Mouse (Mus musculus): Measurements from ENCODE around the gene Fam155a.
"Not testable (repeated sequence)": the region's sequence is repeated elsewhere in the genome, so short reads cannot be mapped to it uniquely, and the experiment has no call there.

Fam155a gene

DNA sequence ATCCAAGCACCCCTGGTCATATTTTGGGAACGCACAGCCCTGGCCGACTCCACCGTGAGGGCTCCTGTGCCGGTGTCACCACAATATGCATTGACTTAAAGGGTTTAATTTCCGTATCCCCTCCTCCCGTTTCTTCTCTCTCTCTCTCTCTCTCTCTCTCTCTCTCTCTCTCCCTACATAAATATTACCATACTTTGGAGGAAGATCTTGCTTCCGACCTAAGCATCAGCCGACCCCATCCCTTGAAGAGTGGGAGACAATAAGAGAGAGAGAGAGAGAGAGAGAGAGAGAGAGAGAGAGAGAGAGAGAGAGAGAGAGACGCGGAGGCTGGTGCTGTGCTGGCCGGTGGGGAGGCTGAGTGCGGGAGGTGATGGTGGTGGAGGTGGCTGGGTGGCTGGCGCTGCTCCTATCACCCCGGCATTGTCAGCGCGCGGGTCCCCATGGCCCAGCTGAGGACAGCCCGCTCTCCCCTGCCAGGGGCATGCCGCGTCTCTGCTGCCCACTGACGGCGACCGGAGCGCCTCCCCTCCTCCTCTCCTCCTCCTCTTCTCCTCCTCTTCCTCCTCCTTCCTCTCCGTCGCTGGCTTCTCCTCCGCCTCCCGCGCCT lies at the start of gene Fam155a:
Fam155a (minus strand) TSS at position 163 of the 607 bp plus-strand sequence.
- H3K36me3 ChIP-seq (ENCODE audit: control insufficient read depth, insufficient read depth, low read length, poor library complexity, severe bottlenecking) = no peaks in the 10 kb centered on the region
- no peak for DNase-seq (ENCODE audit: low read depth, low spot score)

DNA sequence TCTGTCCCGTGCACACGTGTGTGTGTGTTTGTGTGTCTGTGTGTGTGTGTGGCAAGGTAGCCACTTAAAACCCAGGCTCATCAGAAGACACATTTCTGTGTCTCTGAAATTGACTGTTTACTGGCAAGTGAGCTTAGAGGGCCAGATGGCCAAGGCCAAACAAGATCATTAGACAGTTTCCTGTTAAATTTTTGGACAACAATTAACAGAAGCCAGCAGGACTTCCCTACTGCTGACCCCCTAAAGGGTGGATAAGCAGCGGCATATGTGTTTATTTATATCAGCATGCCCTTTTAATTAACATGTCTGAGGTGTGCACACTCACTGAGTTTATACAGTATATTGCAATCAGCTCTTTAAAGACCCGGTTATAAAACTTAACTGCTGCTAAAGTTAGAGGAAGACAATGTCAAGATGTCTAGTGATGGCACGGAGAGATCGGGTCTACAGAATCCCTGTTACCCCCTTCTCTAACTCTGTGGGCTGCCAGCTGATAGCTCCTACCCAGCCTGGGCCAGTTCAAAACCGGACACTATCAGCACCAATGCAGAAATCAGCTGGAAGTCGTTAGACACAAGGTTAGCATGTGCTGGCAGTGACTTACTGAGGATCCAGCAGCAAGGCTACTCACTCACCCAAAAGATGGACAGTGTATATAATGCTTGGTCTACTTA lies 42.4 kb upstream of the Fam155a start:
- H3K36me3 ChIP-seq (ENCODE audit: control insufficient read depth, insufficient read depth, low read length, poor library complexity, severe bottlenecking) = no peaks in the 10 kb centered on the region

More for the DNA sequence above, at the start of gene Fam155a:
- no peaks in the 10 kb centered on the region for H3K27me3 ChIP-seq (ENCODE audit: control insufficient read depth, insufficient read depth, low read length, poor library complexity, severe bottlenecking)

DNA sequence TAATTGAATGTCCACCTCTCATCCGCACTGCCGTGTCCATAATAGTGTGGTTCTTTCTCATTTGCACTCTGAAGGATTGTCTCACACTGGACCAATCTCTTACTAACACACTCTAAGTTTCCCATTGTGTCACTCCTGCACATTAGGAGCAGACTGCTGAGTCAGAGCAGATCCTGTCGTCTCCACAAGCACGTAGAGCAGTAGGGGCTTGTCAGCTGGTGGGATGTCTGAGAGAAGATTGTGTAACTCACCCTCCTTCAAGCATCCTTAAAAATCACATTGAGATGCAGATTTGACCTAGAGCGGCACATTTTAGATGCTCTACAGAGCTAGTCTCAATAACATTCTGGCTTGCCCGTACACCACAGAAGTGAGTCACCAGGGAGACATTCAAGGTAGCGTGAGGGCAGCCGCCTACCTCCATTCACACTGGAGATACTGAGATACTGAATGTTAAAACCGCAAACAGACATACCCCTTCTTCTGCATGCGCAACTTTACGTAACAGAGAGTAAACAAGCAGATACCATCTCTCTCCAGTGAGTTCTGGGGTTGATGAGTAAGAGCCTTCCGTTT lies 40.1 kb upstream of the Fam155a start:
- Histone ChIP-seq H3K36me3 (ENCODE audit: control insufficient read depth, insufficient read depth, low read length, poor library complexity, severe bottlenecking) (no peaks in the 10 kb centered on the region), H3K27me3 (ENCODE audit: control insufficient read depth, insufficient read depth, low read length, poor library complexity, severe bottlenecking) (no peaks in the 10 kb centered on the region)
- DNase-seq (ENCODE audit: low read depth, low spot score) = no peak

More for the DNA sequence above, 42.4 kb upstream of the Fam155a start:
- H3K27me3 ChIP-seq (ENCODE audit: control insufficient read depth, insufficient read depth, low read length, poor library complexity, severe bottlenecking) = no peaks in the 10 kb centered on the region
- no peak for DNase-seq (ENCODE audit: low read depth, low spot score)

DNA sequence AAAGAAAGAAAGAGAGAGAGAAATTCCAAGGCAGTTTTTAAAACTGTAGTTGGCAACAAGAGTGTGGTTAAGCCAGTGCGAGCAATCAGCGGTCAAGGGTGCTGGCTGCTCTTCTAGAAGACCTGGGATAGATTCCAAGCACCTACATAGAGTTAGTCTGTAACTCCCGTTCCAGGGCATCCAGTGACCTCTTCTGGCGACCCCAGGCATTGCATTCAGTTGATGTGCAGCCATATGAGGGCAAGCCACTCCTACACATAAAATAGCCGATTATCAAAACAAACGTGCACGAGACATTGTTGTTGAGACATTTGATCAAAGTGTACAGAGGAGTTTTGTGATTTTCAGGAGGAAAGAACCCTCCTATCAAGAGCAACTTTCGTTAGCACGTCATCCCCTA lies 37.6 kb upstream of the Fam155a start:
- Histone ChIP-seq H3K36me3 (ENCODE audit: control insufficient read depth, insufficient read depth, low read length, poor library complexity, severe bottlenecking) (no peaks in the 10 kb centered on the region), H3K27me3 (ENCODE audit: control insufficient read depth, insufficient read depth, low read length, poor library complexity, severe bottlenecking) (no peaks in the 10 kb centered on the region)
- no peak for DNase-seq (ENCODE audit: low read depth, low spot score)

DNA sequence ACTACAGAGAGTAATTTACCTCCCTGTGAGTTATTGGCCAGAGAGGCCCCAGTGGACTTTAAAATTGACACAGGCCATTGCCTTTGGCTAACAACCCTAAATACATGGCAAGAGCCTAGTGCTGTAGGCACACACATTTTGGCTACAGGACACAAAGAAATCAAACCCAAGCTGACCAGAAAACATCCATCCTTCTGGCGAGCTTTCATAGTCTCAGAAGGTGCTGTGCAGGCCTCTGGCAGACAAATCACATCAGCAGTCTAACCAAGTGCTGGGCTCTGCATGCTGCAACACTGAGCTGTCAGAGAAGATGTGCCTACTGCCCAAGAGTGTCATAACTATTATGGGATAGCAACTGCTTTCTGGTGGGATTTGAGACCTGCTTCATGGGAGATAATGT lies 34.7 kb upstream of the Fam155a start:
- no peak for DNase-seq (ENCODE audit: low read depth, low spot score)
- Histone ChIP-seq H3K27me3 (ENCODE audit: control insufficient read depth, insufficient read depth, low read length, poor library complexity, severe bottlenecking) (no peaks in the 10 kb centered on the region), H3K36me3 (ENCODE audit: control insufficient read depth, insufficient read depth, low read length, poor library complexity, severe bottlenecking) (no peaks in the 10 kb centered on the region)

DNA sequence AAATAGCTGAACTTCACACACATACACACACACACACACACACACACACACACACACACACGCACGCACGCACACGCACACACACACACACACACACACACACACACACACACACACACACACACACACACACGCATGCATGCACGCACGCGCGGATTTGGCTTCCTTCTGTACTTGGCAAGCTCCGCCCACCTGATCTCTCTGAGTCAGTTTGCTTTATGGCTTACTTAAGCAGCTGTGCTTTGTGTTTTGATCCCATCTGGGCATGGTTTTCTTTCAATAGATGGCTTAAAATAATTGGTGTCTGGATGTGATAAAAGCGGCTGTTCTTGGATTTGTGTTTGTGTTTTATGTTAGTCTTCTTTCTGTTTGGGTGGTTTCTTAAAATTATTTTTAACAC lies 29.4 kb upstream of the Fam155a start:
- DNase-seq (ENCODE audit: low read depth, low spot score); H3K36me3 ChIP-seq (ENCODE audit: control insufficient read depth, insufficient read depth, low read length, poor library complexity, severe bottlenecking); H3K27me3 ChIP-seq (ENCODE audit: control insufficient read depth, insufficient read depth, low read length, poor library complexity, severe bottlenecking): not testable (repeated sequence)

DNA sequence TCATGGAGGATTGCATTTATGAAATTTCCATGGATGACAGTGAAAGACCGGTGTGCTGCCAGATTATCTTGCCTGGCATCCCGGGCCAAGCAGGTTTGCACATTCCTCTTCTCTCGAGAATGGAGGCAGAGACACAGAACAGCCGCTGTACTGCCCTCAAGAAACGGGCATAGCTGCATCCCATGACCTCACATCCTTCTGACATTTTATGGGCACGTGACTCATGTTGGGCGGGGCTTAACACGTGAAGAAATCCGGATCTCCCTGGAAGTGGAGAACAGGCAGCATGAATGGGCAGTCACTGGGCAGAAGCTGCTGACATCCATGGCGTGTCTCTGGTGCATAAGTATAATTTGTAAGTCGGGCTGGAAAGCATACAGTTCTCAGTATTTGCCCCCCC lies 29.0 kb upstream of the Fam155a start:
- Histone ChIP-seq H3K27me3 (ENCODE audit: control insufficient read depth, insufficient read depth, low read length, poor library complexity, severe bottlenecking) (no peaks in the 10 kb centered on the region), H3K36me3 (ENCODE audit: control insufficient read depth, insufficient read depth, low read length, poor library complexity, severe bottlenecking) (no peaks in the 10 kb centered on the region)
- no peak for DNase-seq (ENCODE audit: low read depth, low spot score)

DNA sequence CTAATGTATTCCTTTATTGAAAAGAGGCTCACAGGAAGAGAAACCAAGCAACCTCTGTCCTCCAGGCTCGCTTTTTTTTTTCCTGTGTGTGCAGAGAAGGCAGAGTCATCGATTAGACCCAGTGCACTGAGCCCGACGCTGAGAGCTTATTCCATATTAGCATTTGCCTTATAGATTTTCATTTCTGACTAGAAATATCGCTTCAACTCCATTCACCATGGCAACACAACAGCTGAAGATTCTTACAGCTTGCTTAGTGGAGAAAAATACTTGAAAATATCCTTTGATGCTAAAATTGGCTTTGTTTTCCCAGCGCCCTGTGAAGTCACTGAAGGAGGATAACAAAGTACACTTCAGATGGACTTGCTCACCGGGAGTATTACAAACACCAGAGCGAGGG lies 26.6 kb upstream of the Fam155a start:
- Histone ChIP-seq H3K27me3 (ENCODE audit: control insufficient read depth, insufficient read depth, low read length, poor library complexity, severe bottlenecking) (no peaks in the 10 kb centered on the region), H3K36me3 (ENCODE audit: control insufficient read depth, insufficient read depth, low read length, poor library complexity, severe bottlenecking) (no peaks in the 10 kb centered on the region)
- DNase-seq (ENCODE audit: low read depth, low spot score) = no peak

DNA sequence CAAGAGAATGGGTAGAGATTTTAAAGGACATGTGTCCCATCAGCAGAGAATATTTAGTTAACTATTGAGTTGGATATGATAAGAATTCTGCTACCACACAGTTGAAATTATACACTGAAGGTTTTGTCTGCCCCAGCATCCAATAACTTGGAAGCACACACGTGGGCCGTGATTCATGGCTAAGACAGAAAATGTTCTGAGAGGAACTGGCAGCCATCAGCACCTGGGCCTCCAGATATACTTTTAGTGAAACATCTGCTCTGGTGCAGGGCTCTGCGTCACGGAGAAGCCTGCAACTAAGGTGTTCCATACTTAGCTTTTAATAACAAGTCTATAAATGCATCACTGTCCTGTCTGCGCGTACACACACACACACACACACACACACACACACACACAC lies 24.8 kb upstream of the Fam155a start:
- no peak for DNase-seq (ENCODE audit: low read depth, low spot score)
- H3K27me3 ChIP-seq (ENCODE audit: control insufficient read depth, insufficient read depth, low read length, poor library complexity, severe bottlenecking) = no peaks in the 10 kb centered on the region
- H3K36me3 ChIP-seq (ENCODE audit: control insufficient read depth, insufficient read depth, low read length, poor library complexity, severe bottlenecking) = no peaks in the 10 kb centered on the region

DNA sequence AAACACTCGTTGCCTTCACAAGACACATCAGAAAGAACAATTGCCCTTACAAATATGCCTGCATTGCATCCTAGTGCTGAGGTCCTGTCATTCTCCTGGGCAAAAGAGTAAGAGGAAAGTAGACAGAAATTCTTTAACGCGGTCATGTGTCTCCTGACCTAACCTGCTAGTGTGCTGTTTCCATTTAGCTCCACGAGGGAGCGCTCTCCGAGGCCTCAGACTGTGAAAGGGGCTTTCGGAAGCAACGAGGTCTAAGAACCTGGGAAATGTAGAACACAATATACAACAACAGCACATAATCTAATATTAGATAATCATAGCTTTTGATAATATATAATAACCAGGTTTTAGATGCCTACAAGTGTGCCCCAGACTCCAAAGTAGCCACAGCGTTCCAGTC lies 22.4 kb upstream of the Fam155a start:
- Histone ChIP-seq H3K36me3 (ENCODE audit: control insufficient read depth, insufficient read depth, low read length, poor library complexity, severe bottlenecking) (no peaks in the 10 kb centered on the region), H3K27me3 (ENCODE audit: control insufficient read depth, insufficient read depth, low read length, poor library complexity, severe bottlenecking) (no peaks in the 10 kb centered on the region)
- DNase-seq (ENCODE audit: low read depth, low spot score) = no peak

DNA sequence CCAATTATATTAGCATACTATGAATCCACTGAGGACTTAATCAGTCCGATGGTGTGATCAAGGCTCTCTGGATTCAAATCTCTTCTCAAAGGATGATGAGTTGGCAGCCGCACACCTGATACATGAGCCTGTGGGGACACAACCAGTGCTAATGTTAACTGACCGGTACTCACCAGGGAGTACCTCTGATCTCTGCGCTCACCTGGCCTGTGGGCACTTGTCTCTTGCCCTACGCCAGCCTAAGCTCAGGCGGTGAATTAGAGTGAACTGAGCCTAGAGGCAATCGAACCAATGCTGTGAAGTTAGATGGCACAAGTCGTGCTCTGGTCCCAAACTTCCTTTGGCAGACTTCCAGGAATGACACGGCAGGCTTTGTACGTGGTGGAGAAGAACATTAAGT lies 9.4 kb upstream of the Fam155a start:
- H3K27me3 ChIP-seq (ENCODE audit: control insufficient read depth, insufficient read depth, low read length, poor library complexity, severe bottlenecking) = no peaks in the 10 kb centered on the region
- DNase-seq (ENCODE audit: low read depth, low spot score) = no peak
- H3K36me3 ChIP-seq (ENCODE audit: control insufficient read depth, insufficient read depth, low read length, poor library complexity, severe bottlenecking) = no peaks in the 10 kb centered on the region

DNA sequence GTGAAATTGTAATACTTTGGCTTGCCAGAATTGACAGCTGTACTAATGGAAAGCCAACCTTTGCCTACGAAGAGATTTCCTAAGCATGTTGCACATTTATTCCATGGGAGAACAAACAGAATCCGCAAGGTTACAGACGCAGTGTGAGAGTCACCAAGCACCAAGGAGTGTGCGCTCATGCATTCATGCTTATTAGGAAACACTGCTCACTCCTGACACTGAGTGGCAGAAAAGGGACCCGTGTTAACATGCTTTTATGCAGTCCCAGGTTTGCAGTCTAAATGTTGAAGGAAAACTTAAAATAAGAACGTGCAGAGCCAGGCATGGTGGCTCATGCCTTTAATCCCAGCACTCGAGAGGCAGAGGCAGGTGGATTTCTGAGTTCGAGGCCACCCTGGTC lies 7.2 kb upstream of the Fam155a start:
- no peaks in the 10 kb centered on the region for H3K27me3 ChIP-seq (ENCODE audit: control insufficient read depth, insufficient read depth, low read length, poor library complexity, severe bottlenecking)
- no peak for DNase-seq (ENCODE audit: low read depth, low spot score)

DNA sequence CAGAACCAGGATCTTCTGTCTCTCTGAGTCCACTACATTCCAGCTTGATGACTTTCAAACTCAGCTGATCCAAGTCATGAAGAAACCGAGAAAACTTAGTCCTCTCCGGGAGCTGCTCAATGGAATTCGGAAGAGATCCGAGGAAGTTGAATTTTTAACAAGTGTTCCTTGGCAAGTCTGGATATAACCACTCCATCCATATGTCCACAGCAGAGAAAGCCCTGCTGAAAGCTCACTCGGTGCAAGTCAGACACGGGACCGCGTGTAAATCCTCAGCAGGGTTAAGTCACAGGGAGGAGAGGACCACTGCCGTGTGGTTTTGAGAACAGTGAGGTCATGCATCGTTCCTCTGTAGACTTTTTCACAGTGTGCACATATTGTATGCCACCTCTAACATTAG lies 5.9 kb upstream of the Fam155a start:
- no peak for DNase-seq (ENCODE audit: low read depth, low spot score)
- H3K27me3 ChIP-seq (ENCODE audit: control insufficient read depth, insufficient read depth, low read length, poor library complexity, severe bottlenecking) = no peaks in the 10 kb centered on the region

More for the DNA sequence above, 7.2 kb upstream of the Fam155a start:
- H3K36me3 ChIP-seq (ENCODE audit: control insufficient read depth, insufficient read depth, low read length, poor library complexity, severe bottlenecking) = no peaks in the 10 kb centered on the region

DNA sequence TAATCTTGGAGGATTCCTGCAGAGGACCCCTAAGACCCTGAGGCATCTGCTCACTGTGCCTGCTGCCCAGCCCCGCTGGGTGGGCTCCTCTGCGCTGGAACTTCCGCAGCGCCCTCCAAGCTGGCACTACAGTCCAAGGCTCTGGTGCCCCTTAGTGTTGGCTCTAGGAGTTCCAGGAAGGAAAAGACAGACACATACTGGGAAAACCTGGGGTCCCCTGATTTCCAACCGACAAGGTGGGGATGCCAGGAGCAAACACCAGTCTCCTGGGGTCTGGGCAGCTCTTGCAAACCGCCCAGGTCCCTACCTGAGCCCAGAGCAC lies 1.5 kb upstream of the Fam155a start:
- Histone ChIP-seq H3K27me3 (ENCODE audit: control insufficient read depth, insufficient read depth, low read length, poor library complexity, severe bottlenecking) (no peaks in the 10 kb centered on the region), H3K36me3 (ENCODE audit: control insufficient read depth, insufficient read depth, low read length, poor library complexity, severe bottlenecking) (no peaks in the 10 kb centered on the region)
- no peak for DNase-seq (ENCODE audit: low read depth, low spot score)

More for the DNA sequence above, 5.9 kb upstream of the Fam155a start:
- no peaks in the 10 kb centered on the region for H3K36me3 ChIP-seq (ENCODE audit: control insufficient read depth, insufficient read depth, low read length, poor library complexity, severe bottlenecking)

DNA sequence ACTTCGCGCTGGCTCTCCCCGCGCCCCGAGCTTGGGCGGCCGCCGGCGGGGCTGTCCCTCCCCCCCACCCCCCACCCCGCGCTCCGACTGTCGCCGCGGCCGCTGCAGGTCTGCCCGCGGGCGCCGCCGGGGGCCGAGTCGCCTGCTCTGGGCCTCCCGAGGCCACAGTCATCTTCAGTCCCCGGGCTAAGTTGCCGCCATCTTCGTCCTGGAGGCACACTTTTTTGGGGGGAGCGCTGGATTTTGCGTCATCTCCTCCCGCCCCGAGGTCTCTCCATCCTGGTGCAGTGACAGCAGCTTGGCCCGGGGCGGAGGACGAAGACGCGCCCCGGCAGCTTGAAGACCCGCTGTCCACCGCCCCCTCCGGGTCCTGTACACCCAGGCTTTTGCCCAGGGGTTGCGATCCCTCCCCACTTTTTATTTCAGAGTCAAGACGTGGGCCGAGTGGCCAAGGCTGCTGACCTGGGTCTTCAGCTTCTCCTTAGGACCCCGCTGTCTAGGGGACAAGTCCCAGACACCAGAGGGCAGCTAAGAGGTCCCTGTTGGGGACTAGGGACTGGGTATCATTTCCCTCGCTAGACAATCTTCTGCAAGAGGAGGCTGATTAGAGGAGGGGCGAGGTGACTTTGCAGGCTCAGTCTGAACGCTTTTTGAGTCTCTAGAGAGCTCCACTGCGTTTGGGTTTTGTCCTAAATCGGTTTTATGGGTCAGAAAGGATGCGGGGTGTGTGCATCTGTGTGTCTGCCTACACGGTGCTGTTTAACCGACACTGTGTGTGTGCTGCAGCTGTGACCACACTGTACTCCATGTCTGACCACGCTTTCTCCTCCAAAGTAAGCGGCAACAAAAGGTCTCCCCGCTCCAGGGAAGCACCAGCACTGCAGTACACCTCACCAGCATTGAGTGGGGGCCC lies 901 bp upstream of the Fam155a start:
- no peak for DNase-seq (ENCODE audit: low read depth, low spot score)
- Histone ChIP-seq H3K36me3 (ENCODE audit: control insufficient read depth, insufficient read depth, low read length, poor library complexity, severe bottlenecking) (no peaks in the 10 kb centered on the region), H3K27me3 (ENCODE audit: control insufficient read depth, insufficient read depth, low read length, poor library complexity, severe bottlenecking) (no peaks in the 10 kb centered on the region)

All from splenic B cell, adult 2 months (primary cell).